Mouse (Mus musculus) kidney, embryonic 14.5 days (tissue): Measurements from ENCODE around the gene Man2a2. TPM values are rescaled to one million over a fixed set of nuclear protein-coding genes. Genes with fewer than 3 reads are reported as not detected.

Experiments used
- ATAC-seq: fragments of 200-750 bp; cut with Nextera tagmentation; 2 replicates; pipeline ENCODE4 v1.8.0; 2017; ENCODE audit warnings: moderate number of reproducible peaks, mild to moderate bottlenecking, moderate TSS enrichment, moderate library complexity; ENCODE audit not compliant: low FRiP score, low TSS enrichment
- H3K27ac ChIP-seq: fragments of 300-500 bp; sonication (generic); 2 replicates; pipeline ENCODE4 v1.5.1; 2014; ENCODE audit warnings: low read depth, mild to moderate bottlenecking, low read length, moderate library complexity, mixed read lengths
- H3K27me3 ChIP-seq: fragments of 300-500 bp; sonication (generic); 2 replicates; pipeline ENCODE4 v1.6.1; 2014; ENCODE audit warnings: mild to moderate bottlenecking, low read length; ENCODE audit not compliant: control insufficient read depth, insufficient read depth
- H3K36me3 ChIP-seq: fragments of 300-500 bp; sonication (generic); 2 replicates; pipeline ENCODE4 v1.6.1; 2014; ENCODE audit warnings: low read length, mixed read lengths; ENCODE audit not compliant: control insufficient read depth, insufficient read depth
- H3K4me1 ChIP-seq: fragments of 300-500 bp; sonication (generic); 2 replicates; pipeline ENCODE4 v1.6.1; 2014; ENCODE audit warnings: low read length, mixed read lengths; ENCODE audit not compliant: control insufficient read depth, insufficient read depth
- H3K4me2 ChIP-seq: fragments of 300-500 bp; sonication (generic); replicated peaks from 2 replicates; pipeline ENCODE4 v1.6.1; 2014; ENCODE audit warnings: low read depth, mild to moderate bottlenecking, low read length
- H3K4me3 ChIP-seq: fragments of 300-500 bp; sonication (generic); 2 replicates; pipeline ENCODE4 v1.5.1; 2014; ENCODE audit warnings: mild to moderate bottlenecking, low read length
- H3K9ac ChIP-seq: fragments of 300-500 bp; sonication (generic); 2 replicates; pipeline ENCODE4 v1.6.1; 2014; ENCODE audit warnings: low read depth, mild to moderate bottlenecking, low read length, moderate library complexity
- H3K9me3 ChIP-seq: fragments of 300-500 bp; sonication (generic); 2 replicates; pipeline ENCODE4 v1.6.1; 2016; ENCODE audit warnings: low read length; ENCODE audit not compliant: control insufficient read depth
- WGBS: fragments of 180-500 bp; shearing (Covaris S2); extraction: QIAGEN DNeasy Blood & Tissue Kit; methylation state at CpG from one replicate; pipeline ENCODE4 v1.1.7; 2014; 5-methylcytosine and 5-hydroxymethylcytosine counted together
- polyA plus RNA-seq: library from polyadenylated mRNA; unstranded; fragments of >200 nt; fragmentation: Nextera tagmentation; extraction: Ambion mirVana; gene quantifications from 2 replicates; pipeline ENCODE4 v1.2.1, GENCODE M21; 2014

Gene Man2a2
- polyA plus RNA-seq, 1 experiment from 2014 or later, result 17.2 TPM

DNA sequence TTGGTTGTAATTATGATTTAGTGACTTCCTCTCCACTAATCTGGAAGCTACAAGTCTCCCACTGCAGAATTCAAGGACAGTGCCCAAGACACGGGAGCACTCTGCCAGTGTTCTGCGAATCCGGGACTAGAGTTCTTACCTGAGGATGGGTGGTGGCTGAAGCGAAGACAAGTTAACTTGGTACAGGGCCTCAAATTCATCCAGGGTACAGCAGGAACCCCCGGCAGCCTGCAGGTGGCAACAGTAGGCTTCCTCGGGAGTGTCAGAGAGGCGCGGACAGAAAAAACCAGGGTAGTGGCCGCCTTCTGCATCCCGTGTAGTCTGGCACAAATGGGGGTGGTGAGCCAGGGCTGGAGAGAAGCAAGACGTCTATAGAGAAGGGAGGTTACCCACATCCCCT is 30.4 kb downstream of the Man2a2 start, which contains the start of gene Unc45a:
Gene Unc45a (minus strand): TSS at position 213 of the 400 bp plus-strand sequence.
- Histone ChIP-seq H3K4me3 (peak within 1 kb of the TSS; percentile 66), H3K9me3 (peaks cover 3% of the 10 kb centered on the region; the same call in 1 of the 2 replicates), H3K4me1 (peaks cover 18% of the 10 kb centered on the region), H3K9ac (peak within 1 kb of the TSS; percentile 61), H3K27me3 (no peaks in the 10 kb centered on the region), H3K4me2 (peak within 1 kb of the TSS; percentile 55), H3K36me3 (peaks cover 20% of the 10 kb centered on the region), H3K27ac (peak within 1 kb of the TSS; percentile 63)
- WGBS, result 2% methylated on average over 11 of the region's 11 CpGs
- ATAC-seq, result peak; percentile 65

DNA sequence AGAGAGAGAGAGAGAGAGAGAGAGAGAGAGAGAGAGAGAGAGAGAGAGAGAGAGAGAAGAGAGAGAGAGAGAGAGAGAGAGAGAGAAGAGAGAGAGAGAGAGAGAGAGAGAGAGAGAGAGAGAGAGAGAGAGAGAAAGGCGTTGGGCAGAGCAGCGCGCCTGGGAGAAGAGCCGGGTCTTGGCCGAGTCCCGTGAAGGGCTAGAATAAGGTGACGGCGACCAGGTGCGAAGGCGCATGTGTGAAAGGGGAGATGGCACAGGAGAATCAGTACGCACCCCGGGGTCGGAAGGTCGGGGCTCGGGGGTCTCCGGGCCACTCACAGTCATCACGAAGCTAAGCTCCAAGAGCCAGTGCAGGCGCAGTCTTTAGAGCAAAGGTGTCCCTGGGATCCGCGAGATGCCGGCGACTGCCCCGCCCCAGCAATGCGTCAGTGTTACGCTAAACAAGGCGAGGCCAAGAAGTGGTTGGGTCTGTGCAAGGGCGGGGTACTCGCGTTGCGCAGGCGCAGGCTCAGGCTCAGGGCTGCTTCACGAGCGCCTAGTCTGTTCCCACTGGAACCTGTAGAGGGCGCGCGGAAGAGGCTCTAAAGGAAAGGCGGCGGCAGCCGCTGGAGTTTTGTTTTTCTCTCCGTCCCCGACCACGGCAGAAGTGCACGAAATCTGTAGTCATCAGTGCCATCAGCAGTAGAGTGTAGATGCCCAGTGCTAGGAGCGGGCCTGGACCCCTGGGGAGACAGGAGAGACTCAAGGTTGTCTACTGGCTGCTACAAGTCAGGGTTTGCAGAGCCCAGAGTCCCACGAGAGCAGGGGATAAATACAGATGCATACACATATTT is 31.2 kb downstream of the Man2a2 start:
- H3K9ac ChIP-seq, result peak overlapping the region; percentile 61
- WGBS, result under 1% methylated on average over 45 of the region's 45 CpGs
- H3K4me2 ChIP-seq, result peak overlapping the region; percentile 55
- ATAC-seq, result peak; percentile 97
- peak overlapping the region; percentile 66 for H3K4me3 ChIP-seq
- peak overlapping the region; percentile 63 for H3K27ac ChIP-seq
- H3K4me1 ChIP-seq, result peaks cover 18% of the 10 kb centered on the region
- H3K36me3 ChIP-seq, result peaks cover 28% of the 10 kb centered on the region
- no peaks in the 10 kb centered on the region for H3K27me3 ChIP-seq
- no peaks in the 10 kb centered on the region for H3K9me3 ChIP-seq

- 7% methylated on average over 17 of the region's 17 CpGs for WGBS
- ATAC-seq, result no peak
- H3K36me3 ChIP-seq, result peaks cover 34% of the 10 kb centered on the region
- peak overlapping the region; percentile 61 for H3K9ac ChIP-seq
- H3K4me1 ChIP-seq, result peaks cover 18% of the 10 kb centered on the region
- peak overlapping the region; percentile 55 for H3K4me2 ChIP-seq
- H3K4me3 ChIP-seq, result peak overlapping the region; percentile 66
- H3K27ac ChIP-seq, result no peak overlapping the region
- no peaks in the 10 kb centered on the region for H3K9me3 ChIP-seq
- H3K27me3 ChIP-seq, result no peaks in the 10 kb centered on the region
These were observed 31.8 kb downstream of the Man2a2 start for GRCm38 (mm10) chr7:80339371-80339770.

DNA sequence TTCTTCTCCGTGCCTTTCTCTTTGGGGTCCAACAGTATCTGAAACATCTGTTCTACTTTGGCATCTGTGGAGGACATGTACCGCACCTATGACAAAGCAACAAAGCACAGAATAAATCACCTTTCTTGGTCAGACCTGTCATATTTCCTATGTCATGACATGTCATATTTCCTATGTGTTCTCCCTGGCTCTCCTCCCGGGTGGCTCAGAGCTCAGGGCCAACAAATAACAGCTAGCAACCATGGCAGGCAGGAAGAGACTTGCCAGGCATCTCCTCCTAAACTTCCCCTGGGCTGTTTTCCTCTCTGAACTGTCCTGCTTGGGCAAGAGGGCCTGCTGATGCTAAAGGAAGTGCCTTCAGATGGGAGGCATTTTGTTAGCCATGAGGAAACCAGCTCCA is 34.2 kb downstream of the Man2a2 start:
- H3K36me3 ChIP-seq, result peaks cover 55% of the 10 kb centered on the region
- H3K4me2 ChIP-seq, result no peak overlapping the region
- no peak overlapping the region for H3K27ac ChIP-seq
- no peak overlapping the region for H3K9ac ChIP-seq
- no peak overlapping the region for H3K4me3 ChIP-seq
- no peaks in the 10 kb centered on the region for H3K27me3 ChIP-seq
- 0 out of 2 replicates have a peak, but pooled peaks cover 2% of the 10 kb centered on the region for H3K9me3 ChIP-seq
- no peak for ATAC-seq
- peaks cover 10% of the 10 kb centered on the region for H3K4me1 ChIP-seq
- WGBS, result 88% methylated on average over 3 of the region's 3 CpGs

DNA sequence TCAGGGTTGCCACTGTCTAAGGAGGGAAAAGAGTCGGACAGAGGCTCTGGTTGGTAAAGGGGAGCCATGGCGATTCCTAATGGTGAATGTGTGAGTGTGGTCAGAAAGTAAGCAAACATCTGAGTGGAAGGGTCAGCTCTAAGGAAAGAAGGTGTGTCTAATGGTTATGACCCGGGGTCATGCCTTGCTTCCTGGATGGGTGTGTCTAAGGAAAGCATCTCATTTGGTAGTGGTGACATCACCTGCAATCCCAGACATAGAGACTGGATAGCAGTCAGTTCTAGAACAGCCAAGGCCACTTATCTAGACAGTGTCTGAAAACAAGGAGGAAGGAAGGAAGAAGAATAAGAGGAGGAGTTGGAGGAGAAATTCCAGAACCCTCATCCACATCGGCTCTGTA is 36.3 kb downstream of the Man2a2 start:
- ATAC-seq, result no peak
- 0 out of 2 replicates have a peak, but pooled peaks cover 2% of the 10 kb centered on the region for H3K9me3 ChIP-seq
- H3K4me2 ChIP-seq, result no peak overlapping the region
- H3K27me3 ChIP-seq, result no peaks in the 10 kb centered on the region
- no peak overlapping the region for H3K9ac ChIP-seq
- H3K4me3 ChIP-seq, result no peak overlapping the region
- 91% methylated on average over 4 of the region's 4 CpGs for WGBS
- H3K36me3 ChIP-seq, result peaks cover 76% of the 10 kb centered on the region
- no peak overlapping the region for H3K27ac ChIP-seq
- peaks cover 10% of the 10 kb centered on the region for H3K4me1 ChIP-seq

- Histone ChIP-seq H3K27me3 (no peaks in the 10 kb centered on the region), H3K36me3 (peaks cover 96% of the 10 kb centered on the region), H3K4me2 (no peak overlapping the region), H3K9ac (no peak overlapping the region), H3K4me3 (no peak overlapping the region), H3K4me1 (no peaks in the 10 kb centered on the region), H3K27ac (no peak overlapping the region), H3K9me3 (0 out of 2 replicates have a peak, but pooled peaks cover 2% of the 10 kb centered on the region)
- 91% methylated on average over 19 of the region's 19 CpGs for WGBS
- no peak for ATAC-seq
These were observed 39.7 kb downstream of the Man2a2 start for GRCm38 (mm10) chr7:80331433-80331832.

- no peaks in the 10 kb centered on the region for H3K4me1 ChIP-seq
- ATAC-seq, result no peak
- WGBS, result 94% methylated on average over 8 of the region's 8 CpGs
These were observed 40.9 kb downstream of the Man2a2 start for GRCm38 (mm10) chr7:80330278-80330677.

GRCm38 (mm10) chr7:80326076-80326475 is 45.1 kb downstream of the Man2a2 start:
- Histone ChIP-seq H3K4me2 (no peak overlapping the region), H3K9me3 (no peaks in the 10 kb centered on the region), H3K9ac (no peak overlapping the region), H3K27me3 (no peaks in the 10 kb centered on the region), H3K4me1 (peaks cover 10% of the 10 kb centered on the region), H3K4me3 (no peak overlapping the region), H3K36me3 (peaks cover 59% of the 10 kb centered on the region), H3K27ac (no peak overlapping the region)
- 96% methylated on average over 19 of the region's 19 CpGs for WGBS
- no peak for ATAC-seq

More at GRCm38 (mm10) chr7:80330278-80330677, 40.9 kb downstream of the Man2a2 start:
- Histone ChIP-seq H3K27ac (no peak overlapping the region), H3K9me3 (0 out of 2 replicates have a peak, but pooled peaks cover 2% of the 10 kb centered on the region), H3K36me3 (peaks cover 94% of the 10 kb centered on the region), H3K4me2 (no peak overlapping the region), H3K9ac (no peak overlapping the region), H3K4me3 (no peak overlapping the region), H3K27me3 (no peaks in the 10 kb centered on the region)

DNA sequence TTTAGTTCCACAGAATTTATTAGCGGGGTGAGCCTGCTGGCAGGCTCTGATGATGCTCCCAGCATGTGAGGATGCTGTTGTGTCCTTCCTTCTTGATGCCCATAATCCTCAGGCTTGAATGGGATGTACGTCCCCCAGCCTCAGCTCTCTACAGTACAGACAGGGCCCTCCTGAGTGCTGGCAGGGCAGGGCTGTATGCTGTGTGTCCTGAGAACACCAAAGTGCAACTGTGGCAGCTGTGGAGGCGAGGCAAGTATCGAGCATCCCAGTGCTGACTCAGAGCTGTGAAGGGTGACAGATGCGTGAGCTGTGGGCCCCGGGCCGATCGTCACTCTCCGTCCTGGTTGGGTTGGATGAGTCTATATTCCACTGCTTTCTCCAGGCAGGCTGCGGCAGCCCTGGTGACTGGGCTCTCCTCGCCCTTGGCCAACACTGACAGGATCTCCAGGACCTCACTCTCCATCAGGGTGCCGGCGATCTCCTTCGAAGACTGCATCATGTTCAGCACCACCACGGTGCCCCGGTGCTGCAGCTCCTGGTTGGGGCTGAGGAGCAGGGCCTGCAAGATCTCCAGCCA is 45.8 kb downstream of the Man2a2 start:
- WGBS, result 88% methylated on average over 16 of the region's 16 CpGs
- Histone ChIP-seq H3K9me3 (no peaks in the 10 kb centered on the region), H3K36me3 (peaks cover 53% of the 10 kb centered on the region), H3K27me3 (no peaks in the 10 kb centered on the region), H3K4me3 (no peak overlapping the region), H3K27ac (no peak overlapping the region), H3K4me1 (peaks cover 10% of the 10 kb centered on the region), H3K4me2 (no peak overlapping the region), H3K9ac (no peak overlapping the region)
- ATAC-seq, result no peak
